ENCODE assay signal across 8 mouse cellular contexts in genomic region chr11:114829499-114830432, GRCm38 (mm10). TPM values are rescaled to one million over a fixed set of nuclear protein-coding genes. Genes with fewer than 3 reads are reported as not detected.
DNase-seq lines count a peak whose midpoint lies in the region; ATAC-seq lines count a peak whose summit lies in the region.

No protein-coding gene starts in this region.

- H3K9me3 ChIP-seq in forebrain, embryonic 15.5 days: no peaks in the 10 kb centered on the region
- H3K9me3 ChIP-seq in limb, embryonic 13.5 days: no peaks in the 10 kb centered on the region
- H3K9me3 ChIP-seq in midbrain, embryonic 12.5 days: no peaks in the 10 kb centered on the region

- no peaks in the 10 kb centered on the region for H3K36me3 ChIP-seq in forebrain, embryonic 15.5 days
- H3K36me3 ChIP-seq in limb, embryonic 13.5 days: no peaks in the 10 kb centered on the region
- H3K36me3 ChIP-seq in midbrain, embryonic 12.5 days: no peaks in the 10 kb centered on the region

- peak overlapping the region; percentile 31; the same call in 1 of the 2 replicates for H3K27ac ChIP-seq in forebrain, embryonic 15.5 days (replicated peaks)
- H3K27ac ChIP-seq in limb, embryonic 13.5 days: peak overlapping the region; percentile 94
- H3K27ac ChIP-seq in midbrain, embryonic 12.5 days (replicated peaks): peak overlapping the region; percentile 17; the same call in 1 of the 2 replicates

- H3K4me3 ChIP-seq in forebrain, embryonic 15.5 days: 0 out of 2 replicates have a peak overlapping the region, but pooled peaks have one; percentile 1
- H3K4me3 ChIP-seq in limb, embryonic 13.5 days: peak overlapping the region; percentile 35
- peak overlapping the region; percentile 31 for H3K4me3 ChIP-seq in midbrain, embryonic 12.5 days

- H3K27me3 ChIP-seq in forebrain, embryonic 15.5 days: no peaks in the 10 kb centered on the region
- no peaks in the 10 kb centered on the region for H3K27me3 ChIP-seq in limb, embryonic 13.5 days
- H3K27me3 ChIP-seq in midbrain, embryonic 12.5 days: peaks cover 11% of the 10 kb centered on the region; the same call in 1 of the 2 replicates

- H3K4me2 ChIP-seq in forebrain, embryonic 15.5 days (replicated peaks): peak overlapping the region; percentile 34
- peak overlapping the region; percentile 71 for H3K4me2 ChIP-seq in limb, embryonic 13.5 days (replicated peaks)
- peak overlapping the region; percentile 57 for H3K4me2 ChIP-seq in midbrain, embryonic 12.5 days (replicated peaks)

- WGBS in forebrain, embryonic 15.5 days: 9% methylated on average over 24 of the region's 24 CpGs
- WGBS in limb, embryonic 13.5 days: 4% methylated on average over 24 of the region's 24 CpGs
- WGBS in midbrain, embryonic 12.5 days: 9% methylated on average over 24 of the region's 24 CpGs

- H3K4me1 ChIP-seq in forebrain, embryonic 15.5 days: peaks cover 18% of the 10 kb centered on the region
- H3K4me1 ChIP-seq in limb, embryonic 13.5 days: peaks cover 27% of the 10 kb centered on the region
- H3K4me1 ChIP-seq in midbrain, embryonic 12.5 days: peaks cover 20% of the 10 kb centered on the region

- 0 out of 2 replicates have a peak overlapping the region, but pooled peaks have one; percentile 1 for H3K9ac ChIP-seq in forebrain, embryonic 15.5 days (replicated peaks)
- H3K9ac ChIP-seq in limb, embryonic 13.5 days: peak overlapping the region; percentile 53
- H3K9ac ChIP-seq in midbrain, embryonic 12.5 days (replicated peaks): peak overlapping the region; percentile 39

- DNase-seq in 3134 (ENCODE audit: extremely low read depth, insufficient read length, low spot score): peak; percentile 63
- DNase-seq in cerebellum, adult 11 months: peak; percentile 91
- peak; percentile 53 for DNase-seq in urinary bladder, postnatal 25 days (ENCODE audit: low spot score)
- DNase-seq in right cerebral cortex, postnatal 10 days (ENCODE audit: low spot score in 2 of 2): no peak

- ATAC-seq in forebrain, embryonic 15.5 days (replicated peaks): peak; percentile 48; the same call in 1 of the 2 replicates
- peak; percentile 34 to 66 for ATAC-seq in hematopoietic stem cell, adult 5-6 weeks (replicated peaks in 1 of 2; ENCODE audit: insufficient read depth in 1 of 2, low FRiP score in 2 of 2, low TSS enrichment in 1 of 2, low read depth in 1 of 2, poor library complexity in 2 of 2, severe bottlenecking in 2 of 2)
- ATAC-seq in limb, embryonic 13.5 days (ENCODE audit: low FRiP score, low read depth): peak; percentile 96
- peak; percentile 74 for ATAC-seq in midbrain, embryonic 12.5 days (ENCODE audit: low FRiP score, low read depth)

RNA-seq across cellular contexts. Expression of gene Gprc5c, which starts 21.2 kb away (rescaled TPM):
- polyA plus RNA-seq in forebrain, embryonic 15.5 days (2015; fragmentation: Nextera tagmentation; extraction: Ambion mirVana): 6.0 and 6.2 TPM in 2 replicates
- not detected in 2 replicates for total RNA-seq in hematopoietic stem cell, adult 5-6 weeks (2017)
- polyA plus RNA-seq in limb, embryonic 13.5 days (2015; fragmentation: Nextera tagmentation; extraction: Ambion mirVana): 56.2 and 60.0 TPM in 2 replicates
- 10.4 and 16.8 TPM in 2 replicates for polyA plus RNA-seq in midbrain, embryonic 12.5 days (2016; fragmentation: Nextera tagmentation; extraction: Ambion mirVana)

RNA-seq across cellular contexts. Expression of gene Gpr142, which starts 31.0 kb away (rescaled TPM):
- polyA plus RNA-seq in forebrain, embryonic 15.5 days (2015; fragmentation: Nextera tagmentation; extraction: Ambion mirVana): not detected in 2 replicates
- not detected in 2 replicates for total RNA-seq in hematopoietic stem cell, adult 5-6 weeks (2017)
- polyA plus RNA-seq in limb, embryonic 13.5 days (2015; fragmentation: Nextera tagmentation; extraction: Ambion mirVana): not detected in 2 replicates
- polyA plus RNA-seq in midbrain, embryonic 12.5 days (2016; fragmentation: Nextera tagmentation; extraction: Ambion mirVana): not detected in 2 replicates

RNA-seq across cellular contexts. Expression of gene Btbd17, which starts 34.0 kb away (rescaled TPM):
- polyA plus RNA-seq in forebrain, embryonic 15.5 days (2015; fragmentation: Nextera tagmentation; extraction: Ambion mirVana): 26.4 and 29.7 TPM in 2 replicates
- total RNA-seq in hematopoietic stem cell, adult 5-6 weeks (2017): not detected in 2 replicates
- 1.7 TPM in 2 replicates for polyA plus RNA-seq in limb, embryonic 13.5 days (2015; fragmentation: Nextera tagmentation; extraction: Ambion mirVana)
- polyA plus RNA-seq in midbrain, embryonic 12.5 days (2016; fragmentation: Nextera tagmentation; extraction: Ambion mirVana): 61.0 and 68.5 TPM in 2 replicates

Comparison
In these comparisons a context has a peak if more than half of its experiments do, and no peak if none do; other contexts are left out.
1. DNase-seq: peak in 3134 (single experiment), cerebellum, adult 11 months (single experiment) and urinary bladder, postnatal 25 days (single experiment); none in right cerebral cortex, postnatal 10 days (0 of 2).
2. H3K27ac ChIP-seq: peak in every context shown above with its lines; median percentile 94 in limb, embryonic 13.5 days; 31 in forebrain, embryonic 15.5 days; 17 in midbrain, embryonic 12.5 days.
3. H3K9ac ChIP-seq: peak in every context shown above with its lines; median percentile 53 in limb, embryonic 13.5 days; 39 in midbrain, embryonic 12.5 days; 1 in forebrain, embryonic 15.5 days.
4. RNA of gene Btbd17, which starts 34.0 kb away (polyA plus RNA-seq): 61.0 to 68.5 TPM in midbrain, embryonic 12.5 days and 26.4 to 29.7 TPM in forebrain, embryonic 15.5 days; 1.7 TPM in limb, embryonic 13.5 days; every median in the first group is over 10 times any median in the second.
5. Peak in every context shown above with its lines, with median percentiles within 50 percentile points of each other: ATAC-seq, H3K4me2 ChIP-seq and H3K4me3 ChIP-seq.